Mouse (Mus musculus) heart, embryonic 12.5 days (tissue): ENCODE measurements around the gene Ttc16. TPM values are rescaled to one million over a fixed set of nuclear protein-coding genes. Genes with fewer than 3 reads are reported as not detected.

Source experiments
- ATAC-seq: fragments of 200-750 bp; cut with Nextera tagmentation; 2 replicates; pipeline ENCODE4 v1.8.0; 2017; ENCODE audit warnings: moderate TSS enrichment, moderate library complexity; ENCODE audit not compliant: insufficient number of reproducible peaks, low FRiP score
- H3K27ac ChIP-seq: fragments of 300-500 bp; sonication (generic); 2 replicates; pipeline ENCODE4 v1.5.1; 2016; ENCODE audit warnings: mild to moderate bottlenecking, moderate library complexity; ENCODE audit not compliant: poor library complexity, severe bottlenecking
- H3K27me3 ChIP-seq: fragments of 300-500 bp; sonication (generic); replicated peaks from 2 replicates; pipeline ENCODE4 v1.6.1; 2016; ENCODE audit warnings: mild to moderate bottlenecking, moderate library complexity
- H3K36me3 ChIP-seq: fragments of 300-500 bp; sonication (generic); 2 replicates; pipeline ENCODE4 v1.6.1; 2016; ENCODE audit warnings: mild to moderate bottlenecking, moderate library complexity
- H3K4me1 ChIP-seq: fragments of 300-500 bp; sonication (generic); replicated peaks from 2 replicates; pipeline ENCODE4 v1.6.1; 2016; ENCODE audit warnings: mild to moderate bottlenecking
- H3K4me2 ChIP-seq: fragments of 300-500 bp; sonication (generic); 2 replicates; pipeline ENCODE4 v1.6.1; 2016; ENCODE audit warnings: mild to moderate bottlenecking, moderate library complexity
- H3K4me3 ChIP-seq: fragments of 300-500 bp; sonication (generic); 2 replicates; pipeline ENCODE4 v1.5.1; 2016; ENCODE audit warnings: mild to moderate bottlenecking
- H3K9ac ChIP-seq: fragments of 300-500 bp; sonication (generic); 2 replicates; pipeline ENCODE4 v1.6.1; 2016; ENCODE audit warnings: mild to moderate bottlenecking, moderate library complexity
- H3K9me3 ChIP-seq: fragments of 300-500 bp; sonication (generic); replicated peaks from 2 replicates; pipeline ENCODE4 v1.6.1; 2016; ENCODE audit warnings: mild to moderate bottlenecking, moderate library complexity
- WGBS: fragments of 180-500 bp; shearing (Covaris S2); methylation state at CpG from one replicate; pipeline ENCODE4 v1.1.7; 2016; 5-methylcytosine and 5-hydroxymethylcytosine counted together
- polyA plus RNA-seq: library from polyadenylated mRNA; unstranded; fragments of >200 nt; fragmentation: Nextera tagmentation; extraction: Ambion mirVana; gene quantifications from 2 replicates; pipeline ENCODE4 v1.2.1, GENCODE M21; 2016

The Ttc16 gene
- polyA plus RNA-seq, 1 experiment from 2014 or later = 0.24 TPM

GRCm38 (mm10) chr2:32759001-32759400 is 16.4 kb downstream of the Ttc16 start:
- H3K4me3 ChIP-seq = no peak overlapping the region
- H3K27ac ChIP-seq = no peak overlapping the region
- no peak overlapping the region for H3K4me2 ChIP-seq
- 0 out of 2 replicates have a peak, but pooled peaks cover 3% of the 10 kb centered on the region for H3K27me3 ChIP-seq
- WGBS = 81% methylated on average over 2 of the region's 2 CpGs
- ATAC-seq = no peak
- H3K36me3 ChIP-seq = peaks cover 45% of the 10 kb centered on the region
- no peak overlapping the region for H3K9ac ChIP-seq
- no peaks in the 10 kb centered on the region for H3K9me3 ChIP-seq
- peaks cover 14% of the 10 kb centered on the region for H3K4me1 ChIP-seq

- peaks cover 14% of the 10 kb centered on the region for H3K4me1 ChIP-seq
- no peaks in the 10 kb centered on the region for H3K9me3 ChIP-seq
- no peak overlapping the region for H3K9ac ChIP-seq
- H3K27ac ChIP-seq = no peak overlapping the region
- 0 out of 2 replicates have a peak, but pooled peaks cover 3% of the 10 kb centered on the region for H3K27me3 ChIP-seq
- peaks cover 47% of the 10 kb centered on the region for H3K36me3 ChIP-seq
- no peak overlapping the region for H3K4me3 ChIP-seq
- ATAC-seq = no peak
- WGBS = 63% methylated on average over 8 of the region's 8 CpGs
- no peak overlapping the region for H3K4me2 ChIP-seq
Observed at GRCm38 (mm10) chr2:32758503-32758902, 16.9 kb downstream of the Ttc16 start.

GRCm38 (mm10) chr2:32757056-32757845 is 18.2 kb downstream of the Ttc16 start, which contains the start of gene Tor2a:
Gene Tor2a, plus strand, starts transcription at chr2:32757234.
- Histone ChIP-seq H3K9me3 (no peaks in the 10 kb centered on the region), H3K27me3 (0 out of 2 replicates have a peak, but pooled peaks cover 3% of the 10 kb centered on the region), H3K4me3 (peak within 1 kb of the TSS; percentile 83), H3K27ac (peak within 1 kb of the TSS; percentile 82), H3K4me1 (peaks cover 14% of the 10 kb centered on the region), H3K4me2 (peak within 1 kb of the TSS; percentile 72), H3K36me3 (peaks cover 48% of the 10 kb centered on the region), H3K9ac (peak within 1 kb of the TSS; percentile 91)
- peak; percentile 93 for ATAC-seq
- under 1% methylated on average over 65 of the region's 66 CpGs for WGBS

- Histone ChIP-seq H3K27ac (no peak overlapping the region), H3K4me2 (peak overlapping the region; percentile 37), H3K4me3 (no peak overlapping the region), H3K9ac (no peak overlapping the region), H3K4me1 (peaks cover 19% of the 10 kb centered on the region), H3K9me3 (no peaks in the 10 kb centered on the region), H3K36me3 (peaks cover 48% of the 10 kb centered on the region), H3K27me3 (0 out of 2 replicates have a peak, but pooled peaks cover 3% of the 10 kb centered on the region)
- WGBS = 40% methylated on average over 6 of the region's 6 CpGs
- ATAC-seq = no peak; the same call in 1 of the 2 replicates
Observed at GRCm38 (mm10) chr2:32756674-32757055, 18.8 kb downstream of the Ttc16 start.

- peak overlapping the region; percentile 65 for H3K4me2 ChIP-seq
- no peak for ATAC-seq
- H3K4me3 ChIP-seq = no peak overlapping the region
Observed at GRCm38 (mm10) chr2:32752181-32752580, 23.3 kb downstream of the Ttc16 start.

GRCm38 (mm10) chr2:32751665-32752033 is 23.8 kb downstream of the Ttc16 start:
- Histone ChIP-seq H3K4me2 (peak overlapping the region; percentile 65), H3K4me3 (peak overlapping the region; percentile 53), H3K9me3 (no peaks in the 10 kb centered on the region), H3K36me3 (peaks cover 65% of the 10 kb centered on the region), H3K27ac (peak overlapping the region; percentile 55; the same call in 1 of the 2 replicates), H3K27me3 (0 out of 2 replicates have a peak, but pooled peaks cover 3% of the 10 kb centered on the region), H3K9ac (peak overlapping the region; percentile 62), H3K4me1 (peaks cover 10% of the 10 kb centered on the region; the same call in 1 of the 2 replicates)
- WGBS = 38% methylated on average over 9 of the region's 10 CpGs
- ATAC-seq = no peak

More at GRCm38 (mm10) chr2:32752181-32752580, 23.3 kb downstream of the Ttc16 start:
- Histone ChIP-seq H3K27ac (no peak overlapping the region), H3K36me3 (peaks cover 60% of the 10 kb centered on the region), H3K9ac (no peak overlapping the region), H3K9me3 (no peaks in the 10 kb centered on the region), H3K4me1 (peaks cover 10% of the 10 kb centered on the region; the same call in 1 of the 2 replicates), H3K27me3 (0 out of 2 replicates have a peak, but pooled peaks cover 3% of the 10 kb centered on the region)
- 67% methylated on average over 10 of the region's 10 CpGs for WGBS

GRCm38 (mm10) chr2:32750887-32751664 is 24.4 kb downstream of the Ttc16 start:
- Histone ChIP-seq H3K9ac (peak overlapping the region; percentile 62), H3K4me2 (peak overlapping the region; percentile 65), H3K36me3 (peaks cover 71% of the 10 kb centered on the region), H3K4me1 (peaks cover 10% of the 10 kb centered on the region; the same call in 1 of the 2 replicates), H3K27me3 (0 out of 2 replicates have a peak, but pooled peaks cover 3% of the 10 kb centered on the region), H3K9me3 (no peaks in the 10 kb centered on the region), H3K4me3 (peak overlapping the region; percentile 53), H3K27ac (peak overlapping the region; percentile 55; the same call in 1 of the 2 replicates)
- ATAC-seq = peak; percentile 52; the same call in 1 of the 2 replicates
- 17% methylated on average over 31 of the region's 31 CpGs for WGBS

- Histone ChIP-seq H3K4me1 (peaks cover 10% of the 10 kb centered on the region; the same call in 1 of the 2 replicates), H3K9me3 (no peaks in the 10 kb centered on the region), H3K4me3 (no peak overlapping the region), H3K4me2 (no peak overlapping the region), H3K27me3 (0 out of 2 replicates have a peak, but pooled peaks cover 4% of the 10 kb centered on the region), H3K9ac (no peak overlapping the region), H3K27ac (no peak overlapping the region), H3K36me3 (peaks cover 80% of the 10 kb centered on the region)
- 70% methylated on average over 7 of the region's 7 CpGs for WGBS
- no peak for ATAC-seq
Observed at GRCm38 (mm10) chr2:32750199-32750598, 25.2 kb downstream of the Ttc16 start.

GRCm38 (mm10) chr2:32749082-32749481 is 26.4 kb downstream of the Ttc16 start:
- peaks cover 72% of the 10 kb centered on the region for H3K36me3 ChIP-seq
- peaks cover 10% of the 10 kb centered on the region; the same call in 1 of the 2 replicates for H3K4me1 ChIP-seq
- WGBS = 77% methylated on average over 16 of the region's 16 CpGs
- no peak overlapping the region for H3K4me3 ChIP-seq
- peaks cover 4% of the 10 kb centered on the region; the same call in 1 of the 2 replicates for H3K27me3 ChIP-seq
- no peak for ATAC-seq
- no peak overlapping the region for H3K27ac ChIP-seq
- no peak overlapping the region for H3K4me2 ChIP-seq
- no peak overlapping the region for H3K9ac ChIP-seq
- no peaks in the 10 kb centered on the region for H3K9me3 ChIP-seq

GRCm38 (mm10) chr2:32744272-32744982 is 31.0 kb downstream of the Ttc16 start:
- peaks cover 44% of the 10 kb centered on the region for H3K27me3 ChIP-seq
- peaks cover 40% of the 10 kb centered on the region for H3K36me3 ChIP-seq
- ATAC-seq = no peak
- WGBS = 68% methylated on average over 15 of the region's 15 CpGs
- no peaks in the 10 kb centered on the region for H3K9me3 ChIP-seq
- H3K27ac ChIP-seq = no peak overlapping the region
- H3K9ac ChIP-seq = no peak overlapping the region
- no peak overlapping the region for H3K4me2 ChIP-seq
- H3K4me1 ChIP-seq = peaks cover 18% of the 10 kb centered on the region
- H3K4me3 ChIP-seq = no peak overlapping the region
